Mouse (Mus musculus) brown adipose tissue, adult 24 weeks (tissue): ENCODE results near the gene Slc22a12. TPM values are rescaled to one million over a fixed set of nuclear protein-coding genes. Genes with fewer than 3 reads are reported as not detected.

Experiments used
- H3K27ac ChIP-seq: fragments of 200-500 bp; replicated peaks from 2 replicates; pipeline ENCODE4 v1.5.1; 2012; ENCODE audit warnings: low read depth, mild to moderate bottlenecking, low read length
- H3K4me1 ChIP-seq: fragments of 200-500 bp; 2 replicates; pipeline ENCODE4 v1.6.1; 2012; ENCODE audit warnings: low read length, mixed read lengths; ENCODE audit not compliant: control insufficient read depth, insufficient read depth, insufficient read length
- H3K4me3 ChIP-seq: fragments of 200-500 bp; 2 replicates; pipeline ENCODE4 v1.5.1; 2012; ENCODE audit warnings: low read depth, mild to moderate bottlenecking, low read length, moderate library complexity; ENCODE audit not compliant: insufficient read depth
- polyA plus RNA-seq: library from polyadenylated mRNA; stranded (reverse); fragments of >200 nt; gene quantifications from 2 replicates; pipeline ENCODE4 v1.2.4, GENCODE M21; 2012; ENCODE audit not compliant: missing spikeins, insufficient read depth, insufficient read length

The Slc22a12 gene
- polyA plus RNA-seq, 1 experiment = not detected

GRCm38 (mm10) chr19:6516153-6516552 is 26.7 kb downstream of the Slc22a12 start:
- no peak overlapping the region for H3K27ac ChIP-seq
- H3K4me3 ChIP-seq = no peak overlapping the region
- no peaks in the 10 kb centered on the region for H3K4me1 ChIP-seq

DNA sequence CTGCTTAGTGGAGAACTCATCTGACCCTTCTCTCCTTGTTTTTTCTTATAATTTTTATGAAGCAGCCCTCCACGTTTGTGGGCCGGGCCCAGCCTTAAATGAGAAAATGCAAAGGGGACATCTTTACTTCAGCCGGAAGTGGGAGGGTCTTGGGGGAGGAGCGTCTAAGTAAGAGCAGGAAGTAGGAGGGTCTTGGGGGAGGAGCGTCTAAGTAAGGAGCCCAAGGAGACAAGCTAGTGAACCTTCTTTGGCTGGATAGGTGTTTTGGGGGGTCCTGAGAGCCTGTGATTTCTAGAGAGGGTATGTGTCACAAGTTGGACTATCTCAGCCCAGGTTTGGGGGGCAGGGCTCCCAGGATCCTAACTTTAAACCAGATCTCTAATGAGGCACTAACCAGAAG is 27.4 kb downstream of the Slc22a12 start:
- Histone ChIP-seq H3K4me3 (no peak overlapping the region), H3K4me1 (no peaks in the 10 kb centered on the region)

GRCm38 (mm10) chr19:6514940-6515339 is 27.9 kb downstream of the Slc22a12 start:
- Histone ChIP-seq H3K4me3 (no peak overlapping the region), H3K4me1 (no peaks in the 10 kb centered on the region), H3K27ac (no peak overlapping the region)

More for the DNA sequence above, 27.4 kb downstream of the Slc22a12 start:
- no peak overlapping the region for H3K27ac ChIP-seq

DNA sequence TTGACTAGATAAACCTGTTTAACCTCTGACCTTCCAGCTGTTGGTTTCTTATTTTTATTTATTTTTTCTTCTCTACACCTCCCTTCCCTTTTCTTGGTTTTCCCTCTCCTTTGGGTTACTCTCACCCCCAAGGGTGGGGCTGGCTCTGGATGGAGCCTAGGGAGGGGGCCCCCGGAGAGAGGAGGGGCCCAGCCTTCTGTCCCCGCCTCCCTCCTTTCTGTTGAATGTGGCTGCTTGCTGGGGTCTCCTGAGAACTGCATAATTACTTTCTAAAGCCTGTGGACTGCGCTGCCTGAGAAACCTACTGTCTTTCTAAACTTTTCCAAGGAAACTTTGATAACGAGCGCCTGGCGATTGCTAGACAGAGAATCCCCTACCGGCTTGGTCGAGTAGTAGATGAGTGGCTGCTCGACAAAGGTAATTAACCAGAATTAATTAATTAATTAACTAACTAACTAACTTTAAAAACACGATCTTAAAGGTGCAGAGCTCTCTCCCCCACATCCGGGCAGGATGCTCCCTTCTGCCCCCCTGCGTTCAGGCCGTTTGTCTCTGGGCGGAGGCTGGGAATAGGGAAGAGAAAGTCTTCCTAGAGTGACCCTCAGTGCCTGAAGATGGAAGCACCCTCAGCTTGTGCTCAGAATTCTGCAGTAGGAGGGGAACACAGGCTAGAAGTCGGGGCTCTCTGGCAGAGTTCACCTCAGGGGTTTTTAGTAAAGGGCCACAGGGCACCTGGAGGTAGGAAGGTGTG is 29.3 kb downstream of the Slc22a12 start:
- no peak overlapping the region for H3K4me3 ChIP-seq
- no peaks in the 10 kb centered on the region for H3K4me1 ChIP-seq
- H3K27ac ChIP-seq = no peak overlapping the region

DNA sequence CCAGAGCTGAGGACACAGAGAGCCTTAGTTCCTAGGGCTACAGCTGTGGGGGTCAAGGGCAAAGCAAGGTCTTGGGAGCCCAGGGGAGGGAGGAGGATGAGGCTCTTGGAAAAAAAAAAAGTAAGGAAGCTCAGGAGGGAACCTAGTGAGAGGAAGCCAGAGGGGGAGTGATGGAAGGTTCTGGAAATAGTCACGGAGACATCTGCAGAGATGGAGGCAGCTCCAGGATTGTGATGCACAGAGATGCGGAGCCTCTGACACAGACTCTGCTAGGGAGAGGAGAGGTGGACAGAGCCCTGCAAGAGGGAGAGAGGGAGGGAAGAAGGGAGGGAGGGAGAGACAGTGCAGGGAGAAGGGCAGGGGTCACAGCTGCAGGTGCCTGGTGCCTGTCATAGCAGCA is 32.3 kb downstream of the Slc22a12 start:
- no peaks in the 10 kb centered on the region for H3K4me1 ChIP-seq

GRCm38 (mm10) chr19:6509881-6510280 is 33.0 kb downstream of the Slc22a12 start:
- Histone ChIP-seq H3K27ac (no peak overlapping the region), H3K4me3 (no peak overlapping the region), H3K4me1 (no peaks in the 10 kb centered on the region)

More for the DNA sequence above, 32.3 kb downstream of the Slc22a12 start:
- H3K4me3 ChIP-seq = no peak overlapping the region
- H3K27ac ChIP-seq = no peak overlapping the region

GRCm38 (mm10) chr19:6507393-6507792 is 35.4 kb downstream of the Slc22a12 start:
- Histone ChIP-seq H3K4me3 (no peak overlapping the region), H3K4me1 (no peaks in the 10 kb centered on the region), H3K27ac (no peak overlapping the region)

GRCm38 (mm10) chr19:6504656-6505045 is 38.2 kb downstream of the Slc22a12 start:
- H3K4me3 ChIP-seq = no peak overlapping the region
- no peak overlapping the region for H3K27ac ChIP-seq
- H3K4me1 ChIP-seq = no peaks in the 10 kb centered on the region

DNA sequence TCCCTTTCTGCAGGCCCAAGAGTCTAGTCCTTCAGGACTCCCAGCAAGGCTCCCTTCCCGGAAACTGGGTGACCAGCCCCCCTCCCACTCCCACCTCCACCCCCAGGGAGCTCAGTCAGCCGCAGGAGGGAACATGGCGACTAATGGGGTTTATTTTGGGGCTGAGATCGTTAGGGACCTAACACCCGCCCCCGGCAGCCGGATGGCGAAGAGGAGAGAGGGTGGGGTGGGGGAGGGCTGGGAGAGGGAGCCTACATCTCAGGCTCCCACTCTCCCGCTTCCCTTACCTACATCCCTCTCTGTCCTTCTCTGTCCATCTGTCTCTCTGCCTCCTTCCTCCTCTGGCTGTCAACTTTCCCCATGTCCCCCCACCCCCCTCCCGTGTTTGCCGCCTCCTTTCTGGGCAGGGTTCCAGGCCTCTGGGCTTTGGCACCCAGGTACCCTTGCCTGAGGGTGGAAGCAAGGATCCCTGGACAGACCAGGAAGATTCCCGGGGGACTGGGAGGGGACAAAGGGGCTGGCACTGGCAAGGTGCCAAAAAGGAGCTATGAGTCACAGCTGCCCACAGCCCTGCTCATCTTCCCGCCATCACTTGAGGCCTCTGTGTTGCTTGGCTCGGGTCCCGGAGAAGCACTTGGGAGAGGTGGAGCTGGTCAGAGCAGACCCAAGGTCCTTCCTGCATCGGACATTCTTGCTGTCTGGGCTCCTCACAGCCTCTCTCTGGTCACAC is 38.7 kb downstream of the Slc22a12 start:
- Histone ChIP-seq H3K4me1 (no peaks in the 10 kb centered on the region), H3K27ac (no peak overlapping the region), H3K4me3 (no peak overlapping the region)

DNA sequence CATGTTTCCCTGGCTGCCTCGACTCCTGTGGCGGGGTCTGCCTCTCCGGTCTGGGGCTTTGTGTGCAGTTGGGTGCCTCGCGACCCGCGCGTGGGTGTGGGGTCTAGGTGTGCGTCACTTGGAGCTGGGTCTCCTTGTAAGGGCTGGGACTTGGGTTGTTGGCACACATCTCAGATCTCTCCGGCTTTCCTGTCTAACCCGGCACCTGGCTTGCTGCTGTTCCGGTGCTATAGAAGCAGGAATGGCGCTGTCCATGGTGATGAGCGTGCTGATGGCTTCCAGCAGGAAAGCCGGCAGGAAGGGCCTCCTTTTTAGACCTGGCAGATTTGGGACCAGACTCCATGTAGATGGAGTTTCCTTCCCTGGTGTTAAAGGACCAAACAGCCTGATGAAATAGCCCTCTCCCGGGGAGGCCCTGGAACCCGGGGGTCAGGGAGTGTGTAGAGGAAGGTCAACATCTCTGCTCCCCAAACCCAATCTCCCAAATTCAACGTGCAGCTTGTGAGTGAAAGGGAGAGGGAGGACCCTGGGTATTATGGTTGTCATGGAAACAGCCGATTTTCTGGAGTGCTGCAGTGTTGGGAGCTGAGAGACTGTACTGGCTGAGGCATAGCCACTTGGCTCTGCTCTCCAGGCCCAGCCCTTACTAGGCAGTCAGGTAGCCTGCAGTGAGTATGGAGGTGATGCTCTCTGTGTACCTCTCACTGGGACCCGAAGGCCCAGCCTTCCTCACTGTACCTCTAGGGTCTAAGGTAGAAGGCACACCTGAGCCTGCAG is 40.1 kb downstream of the Slc22a12 start:
- Histone ChIP-seq H3K27ac (no peak overlapping the region), H3K4me1 (no peaks in the 10 kb centered on the region), H3K4me3 (0 out of 2 replicates have a peak overlapping the region, but pooled peaks have one; percentile 12)

DNA sequence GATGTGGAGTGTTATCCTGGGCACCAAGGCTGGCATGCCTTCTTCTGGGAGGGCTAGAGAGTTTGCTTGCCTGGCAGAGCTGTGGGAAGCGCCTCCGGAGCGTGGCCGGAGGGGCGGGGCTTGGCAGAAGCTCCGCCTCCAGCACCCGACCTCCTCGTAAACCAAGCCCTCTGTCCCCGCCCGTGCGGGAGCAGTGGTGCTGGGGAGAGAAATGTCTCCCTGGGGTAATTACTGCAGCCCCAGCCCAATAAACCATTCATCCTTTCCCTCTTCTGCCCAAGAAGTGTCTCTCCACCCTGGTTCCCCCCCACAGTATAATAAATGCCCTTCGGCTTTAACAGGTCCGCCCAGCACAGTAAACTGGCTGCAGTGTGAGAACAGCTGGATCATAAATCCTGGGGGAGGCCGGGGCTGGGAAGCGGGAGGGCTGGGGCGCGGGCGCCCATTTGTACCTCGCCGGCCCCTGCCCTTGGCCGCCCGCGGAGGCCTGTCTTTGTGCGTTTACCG is 40.7 kb downstream of the Slc22a12 start:
- Histone ChIP-seq H3K27ac (no peak overlapping the region), H3K4me1 (no peaks in the 10 kb centered on the region), H3K4me3 (no peak overlapping the region)

DNA sequence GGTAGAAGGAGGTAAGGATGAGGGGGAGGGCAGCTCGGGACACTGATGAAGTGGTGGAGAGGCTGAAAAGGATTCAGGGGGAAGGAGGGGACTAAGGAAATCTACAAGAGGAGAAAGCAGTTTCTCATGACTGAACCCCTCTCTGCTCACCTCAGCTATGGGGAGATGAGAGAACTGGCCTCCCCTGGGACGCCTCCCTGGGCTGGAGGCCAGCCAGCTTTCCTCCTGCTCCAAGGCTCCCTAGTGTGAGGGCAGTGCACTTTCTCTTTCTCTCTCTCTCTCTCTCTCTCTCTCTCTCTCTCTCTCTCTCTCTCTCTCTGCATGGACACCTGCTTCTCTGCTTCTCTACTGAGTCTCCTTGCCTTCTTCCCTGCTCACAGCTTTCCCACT is 42.2 kb downstream of the Slc22a12 start:
- no peak overlapping the region for H3K27ac ChIP-seq
- no peak overlapping the region for H3K4me3 ChIP-seq
- no peaks in the 10 kb centered on the region for H3K4me1 ChIP-seq

GRCm38 (mm10) chr19:6499860-6500635 is 42.8 kb downstream of the Slc22a12 start:
- no peak overlapping the region for H3K27ac ChIP-seq
- H3K4me1 ChIP-seq = no peaks in the 10 kb centered on the region
- H3K4me3 ChIP-seq = no peak overlapping the region

DNA sequence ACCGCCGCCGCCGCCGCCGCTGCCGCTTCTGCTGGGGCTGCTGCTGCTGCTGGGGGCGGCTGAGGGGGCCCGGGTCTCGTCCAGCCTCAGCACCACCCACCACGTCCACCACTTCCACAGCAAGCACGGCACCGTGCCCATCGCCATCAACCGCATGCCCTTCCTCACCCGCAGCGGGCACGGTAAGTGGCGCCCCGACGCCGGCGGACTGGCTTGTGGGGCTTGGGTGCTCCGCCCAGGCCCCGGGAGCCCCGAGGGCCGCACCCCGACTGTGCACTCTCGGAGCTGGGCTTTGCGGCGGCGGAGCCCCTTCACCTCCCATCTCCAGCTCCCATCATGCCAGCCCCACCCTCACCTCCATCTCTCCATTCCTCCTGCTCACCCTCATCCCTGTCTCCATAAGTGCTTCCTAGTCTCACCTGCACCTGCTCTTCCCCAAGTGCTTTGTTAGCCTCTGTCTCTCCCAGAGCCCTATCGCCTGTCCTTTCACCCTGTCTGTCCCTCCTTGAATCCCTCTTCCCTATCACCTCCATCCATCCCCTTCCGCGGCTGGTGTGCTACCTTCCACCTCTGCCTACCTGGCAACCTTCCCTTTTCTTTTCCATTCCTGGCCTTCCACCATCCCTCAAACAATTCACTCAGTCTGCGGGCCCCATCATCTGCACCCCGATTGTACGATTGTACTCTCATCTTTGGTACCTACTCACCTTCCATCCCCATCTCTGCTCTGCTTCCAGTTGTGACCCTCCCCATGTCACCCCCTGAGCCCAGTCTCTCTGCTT is 44.3 kb downstream of the Slc22a12 start:
- Histone ChIP-seq H3K4me1 (no peaks in the 10 kb centered on the region), H3K4me3 (no peak overlapping the region), H3K27ac (no peak overlapping the region)
